Mouse (Mus musculus): ENCODE measurements at regions not wholly inside any gene's neighbourhood (a gene's known extent, or its start where the extent isn't known, plus 50 kb on each side); places are given as distances from the start of the nearest gene placed in this dataset.
"Not testable (repeated sequence)": the region's sequence is repeated elsewhere in the genome, so short reads cannot be mapped to it uniquely, and the experiment has no call there.

DNA sequence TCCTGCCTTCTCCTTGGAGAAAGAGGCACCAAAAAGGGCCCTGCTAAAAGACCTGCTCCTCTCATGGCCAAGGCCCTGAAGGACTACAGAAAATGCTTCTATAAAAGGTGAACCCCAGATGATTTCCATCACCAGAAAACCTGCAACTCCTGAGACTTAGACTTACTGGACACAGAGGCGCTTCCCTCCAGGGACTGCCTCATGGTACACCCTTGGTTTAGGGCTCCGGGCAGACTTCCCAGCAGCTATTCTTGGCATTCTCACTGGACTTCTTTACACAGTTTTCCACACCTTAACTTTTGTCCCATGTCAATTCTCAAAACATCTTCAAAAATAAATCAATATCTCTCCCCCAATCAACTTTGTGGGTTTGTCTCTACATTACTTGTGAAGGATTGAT, 393.2 kb downstream of the Gpm6a start:
- not testable (repeated sequence) for H3K79me2 ChIP-seq (ENCODE audit: control insufficient read depth, insufficient read depth, low read length, poor library complexity); H3K4me3 ChIP-seq (ENCODE audit: control insufficient read depth in 1 of 2, insufficient read depth in 1 of 2, low read depth in 2 of 2, low read length in 2 of 2); H3K4me1 ChIP-seq (ENCODE audit: control insufficient read depth in 1 of 2, insufficient read depth in 2 of 2, low read length in 2 of 2); H3K36me3 ChIP-seq (ENCODE audit: control insufficient read depth in 1 of 2, insufficient read depth in 2 of 2, low read length in 2 of 2); H3K9me3 ChIP-seq (replicated peaks; ENCODE audit: insufficient read depth, low read length); H3K27me3 ChIP-seq (ENCODE audit: control insufficient read depth in 1 of 2, insufficient read depth in 2 of 2, low read length in 2 of 2); H3K27ac ChIP-seq (ENCODE audit: control insufficient read depth, low read depth, low read length); H3K9ac ChIP-seq (ENCODE audit: control insufficient read depth, low read depth, low read length, poor library complexity, severe bottlenecking)
- peak; percentile 3 for DNase-seq (ENCODE audit: low read depth, low spot score)

DNA sequence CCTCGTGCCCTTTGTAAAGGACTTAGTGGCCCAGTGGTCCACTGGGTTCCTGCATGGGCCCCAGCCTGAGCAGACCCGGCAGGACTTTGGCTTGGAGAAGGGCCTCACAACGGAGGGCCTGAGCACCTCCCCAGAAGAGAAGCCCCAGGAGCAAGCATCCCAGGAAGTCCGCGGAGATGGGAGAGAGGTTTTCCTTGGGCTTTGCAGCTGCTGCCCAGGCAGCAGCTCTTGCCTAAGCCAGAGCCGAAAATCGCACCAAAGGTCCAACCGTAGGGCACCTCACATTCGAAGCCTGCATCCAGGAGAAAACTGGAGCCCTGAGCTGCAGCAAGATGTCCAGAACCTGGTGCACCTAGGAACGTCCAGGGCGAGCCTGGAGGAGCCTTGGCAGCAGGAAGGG, 405.2 kb downstream of the Gpm6a start:
- not testable (repeated sequence) for DNase-seq (ENCODE audit: low read depth, low spot score); H3K4me3 ChIP-seq (ENCODE audit: control insufficient read depth in 1 of 2, insufficient read depth in 1 of 2, low read depth in 2 of 2, low read length in 2 of 2); H3K4me1 ChIP-seq (ENCODE audit: control insufficient read depth in 1 of 2, insufficient read depth in 2 of 2, low read length in 2 of 2); H3K9ac ChIP-seq (ENCODE audit: control insufficient read depth, low read depth, low read length, poor library complexity, severe bottlenecking); H3K27me3 ChIP-seq (ENCODE audit: control insufficient read depth in 1 of 2, insufficient read depth in 2 of 2, low read length in 2 of 2); H3K36me3 ChIP-seq (ENCODE audit: control insufficient read depth in 1 of 2, insufficient read depth in 2 of 2, low read length in 2 of 2); H3K79me2 ChIP-seq (ENCODE audit: control insufficient read depth, insufficient read depth, low read length, poor library complexity); H3K9me3 ChIP-seq (replicated peaks; ENCODE audit: insufficient read depth, low read length); H3K27ac ChIP-seq (ENCODE audit: control insufficient read depth, low read depth, low read length)

DNA sequence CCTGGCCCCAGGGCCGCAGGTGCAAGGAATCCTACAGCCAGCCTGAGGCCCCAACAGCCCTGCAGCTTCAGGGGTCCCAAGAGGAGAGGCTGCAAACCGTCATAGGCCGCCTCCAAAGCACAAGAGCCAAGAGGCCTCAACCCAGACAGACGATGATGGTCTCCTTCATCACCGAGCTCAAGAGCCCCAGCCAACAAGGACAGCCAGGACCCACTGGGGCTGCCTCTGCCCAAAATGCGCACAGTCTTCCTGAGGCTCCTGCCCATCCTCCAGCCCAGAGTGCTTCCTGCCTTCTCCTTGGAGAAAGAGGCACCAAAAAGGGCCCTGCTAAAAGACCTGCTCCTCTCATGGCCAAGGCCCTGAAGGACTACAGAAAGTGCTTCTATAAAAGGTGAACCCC, 412.8 kb downstream of the Gpm6a start:
- DNase-seq (ENCODE audit: low read depth, low spot score); H3K79me2 ChIP-seq (ENCODE audit: control insufficient read depth, insufficient read depth, low read length, poor library complexity); H3K36me3 ChIP-seq (ENCODE audit: control insufficient read depth in 1 of 2, insufficient read depth in 2 of 2, low read length in 2 of 2); H3K27ac ChIP-seq (ENCODE audit: control insufficient read depth, low read depth, low read length); H3K27me3 ChIP-seq (ENCODE audit: control insufficient read depth in 1 of 2, insufficient read depth in 2 of 2, low read length in 2 of 2); H3K9me3 ChIP-seq (replicated peaks; ENCODE audit: insufficient read depth, low read length); H3K4me1 ChIP-seq (ENCODE audit: control insufficient read depth in 1 of 2, insufficient read depth in 2 of 2, low read length in 2 of 2); H3K9ac ChIP-seq (ENCODE audit: control insufficient read depth, low read depth, low read length, poor library complexity, severe bottlenecking); H3K4me3 ChIP-seq (ENCODE audit: control insufficient read depth in 1 of 2, insufficient read depth in 1 of 2, low read depth in 2 of 2, low read length in 2 of 2): not testable (repeated sequence)

DNA sequence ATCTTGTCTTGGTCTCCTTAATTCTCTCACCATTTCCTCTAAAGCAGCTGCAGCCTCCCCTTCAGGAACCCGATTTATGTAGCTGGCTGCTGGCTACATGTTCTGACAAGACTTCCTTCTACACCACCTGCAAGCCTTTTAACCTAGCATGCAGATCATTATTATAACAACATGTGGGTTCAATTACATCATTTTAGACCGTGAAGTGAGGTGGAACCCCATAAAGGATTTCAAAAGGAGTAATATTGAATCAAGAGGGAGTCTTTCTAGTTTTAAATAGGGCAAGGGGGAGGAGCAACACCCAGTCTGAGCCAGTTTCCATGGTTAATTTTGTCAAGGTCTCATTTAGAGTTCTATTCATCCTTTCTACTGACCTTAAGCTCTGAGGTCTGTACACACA, 442.4 kb downstream of the Gpm6a start:
- no peaks in the 10 kb centered on the region for H3K79me2 ChIP-seq (ENCODE audit: control insufficient read depth, insufficient read depth, low read length, poor library complexity)
- no peak for DNase-seq (ENCODE audit: low read depth, low spot score)
- TF ChIP-seq ZMIZ1 (IDR thresholded peaks at IDR 0.05; ENCODE audit: low read depth, low read length) (no peak), CTCF (IDR thresholded peaks at IDR 0.05 in 2 of 3, conservative IDR thresholded peaks at IDR 0.05 in 1 of 3; ENCODE audit: control insufficient read depth in 1 of 3, insufficient read depth in 1 of 3, low read depth in 2 of 3, low read length in 3 of 3, poor library complexity in 1 of 3, severe bottlenecking in 1 of 3) (no peak), ELF1 (IDR thresholded peaks at IDR 0.05; ENCODE audit: low read depth, low read length) (no peak), SIN3A (IDR thresholded peaks at IDR 0.05; ENCODE audit: low read length) (no peak), ZNF384 (IDR thresholded peaks at IDR 0.05; ENCODE audit: low read depth, low read length) (no peak), JUND (IDR thresholded peaks at IDR 0.05; ENCODE audit: low read depth, low read length) (no peak), EP300 (IDR thresholded peaks at IDR 0.05; ENCODE audit: low read depth in 1 of 2, low read length in 2 of 2) (no peak), SMC3 (IDR thresholded peaks at IDR 0.05; ENCODE audit: low read depth, low read length) (no peak), MYB (IDR thresholded peaks at IDR 0.05; ENCODE audit: low read depth, low read length) (no peak), UBTF (IDR thresholded peaks at IDR 0.05; ENCODE audit: borderline replicate concordance, insufficient read depth, low read depth, low read length) (no peak), ETS1 (IDR thresholded peaks at IDR 0.05; ENCODE audit: low read depth, low read length) (no peak), MAFK (IDR thresholded peaks at IDR 0.05; ENCODE audit: borderline replicate concordance, low read depth, low read length) (no peak), NELFE (IDR thresholded peaks at IDR 0.05; ENCODE audit: low read depth, low read length) (no peak), KAT2A (conservative IDR thresholded peaks at IDR 0.05; ENCODE audit: low read depth, low read length) (no peak), GABPA (IDR thresholded peaks at IDR 0.05; ENCODE audit: low read depth, low read length) (no peak), TAL1 (IDR thresholded peaks at IDR 0.05; ENCODE audit: low read length) (no peak), POLR2AphosphoS2 (IDR thresholded peaks at IDR 0.05; ENCODE audit: low read length) (no peak), POLR2A (IDR thresholded peaks at IDR 0.05; ENCODE audit: control insufficient read depth in 1 of 2, insufficient read depth in 1 of 2, low read depth in 1 of 2, low read length in 2 of 2, poor library complexity in 1 of 2) (no peak)

More for the DNA sequence above, 442.4 kb downstream of the Gpm6a start:
- Histone ChIP-seq H3K9ac (ENCODE audit: control insufficient read depth, low read depth, low read length, poor library complexity, severe bottlenecking) (no peak overlapping the region), H3K4me3 (ENCODE audit: control insufficient read depth in 1 of 2, insufficient read depth in 1 of 2, low read depth in 2 of 2, low read length in 2 of 2) (no peak overlapping the region), H3K27ac (ENCODE audit: control insufficient read depth, low read depth, low read length) (no peak overlapping the region), H3K4me1 (ENCODE audit: control insufficient read depth in 1 of 2, insufficient read depth in 2 of 2, low read length in 2 of 2) (no peaks in the 10 kb centered on the region), H3K9me3 (replicated peaks; ENCODE audit: insufficient read depth, low read length) (no peaks in the 10 kb centered on the region), H3K36me3 (ENCODE audit: control insufficient read depth in 1 of 2, insufficient read depth in 2 of 2, low read length in 2 of 2) (no peaks in the 10 kb centered on the region), H3K27me3 (ENCODE audit: control insufficient read depth in 1 of 2, insufficient read depth in 2 of 2, low read length in 2 of 2) (no peaks in the 10 kb centered on the region)

All from MEL (cell line).